Mouse (Mus musculus) erythroblast, embryonic 14.5 days (primary cell): ENCODE data around the gene Qrich1. TPM values are rescaled to one million over a fixed set of nuclear protein-coding genes. Genes with fewer than 3 reads are reported as not detected.
A peak's percentile ranks its signal among the peaks of the same experiment; 100 is the strongest.

ENCODE experiments used
- H3K27me3 ChIP-seq: 2 replicates; pipeline ENCODE4 v1.6.1; 2012; ENCODE audit warnings: inconsistent platforms; ENCODE audit not compliant: control insufficient read depth
- H3K36me3 ChIP-seq: 2 replicates; pipeline ENCODE4 v1.6.1; 2012; ENCODE audit warnings: mild to moderate bottlenecking, inconsistent platforms; ENCODE audit not compliant: control insufficient read depth
- H3K4me1 ChIP-seq: 2 replicates; pipeline ENCODE4 v1.6.1; 2012; ENCODE audit warnings: inconsistent platforms; ENCODE audit not compliant: control insufficient read depth
- H3K4me3 ChIP-seq: replicated peaks from 2 replicates; pipeline ENCODE3; 2012; ENCODE audit warnings: moderate library complexity, mild to moderate bottlenecking, inconsistent platforms
- H3K9me3 ChIP-seq: 2 replicates; pipeline ENCODE4 v1.6.1; 2012; ENCODE audit warnings: low read length, inconsistent platforms, mixed read lengths; ENCODE audit not compliant: control insufficient read depth
- GATA1 ChIP-seq: IDR thresholded peaks from 2 replicates; pipeline ENCODE4 v1.6.1; 2012; ENCODE audit warnings: low read length, inconsistent platforms, mixed read lengths
- TAL1 ChIP-seq: IDR thresholded peaks from 3 replicates; pipeline ENCODE4 v1.6.1; 2012; ENCODE audit warnings: low read length, inconsistent platforms, mixed read lengths
- polyA plus RNA-seq: library from polyadenylated mRNA; stranded (reverse); fragments of >175 nt; gene quantifications from 2 replicates; pipeline ENCODE4 v1.2.3, GENCODE M21; 2012

The Qrich1 gene
- polyA plus RNA-seq, 1 experiment, result 3.5 TPM

DNA sequence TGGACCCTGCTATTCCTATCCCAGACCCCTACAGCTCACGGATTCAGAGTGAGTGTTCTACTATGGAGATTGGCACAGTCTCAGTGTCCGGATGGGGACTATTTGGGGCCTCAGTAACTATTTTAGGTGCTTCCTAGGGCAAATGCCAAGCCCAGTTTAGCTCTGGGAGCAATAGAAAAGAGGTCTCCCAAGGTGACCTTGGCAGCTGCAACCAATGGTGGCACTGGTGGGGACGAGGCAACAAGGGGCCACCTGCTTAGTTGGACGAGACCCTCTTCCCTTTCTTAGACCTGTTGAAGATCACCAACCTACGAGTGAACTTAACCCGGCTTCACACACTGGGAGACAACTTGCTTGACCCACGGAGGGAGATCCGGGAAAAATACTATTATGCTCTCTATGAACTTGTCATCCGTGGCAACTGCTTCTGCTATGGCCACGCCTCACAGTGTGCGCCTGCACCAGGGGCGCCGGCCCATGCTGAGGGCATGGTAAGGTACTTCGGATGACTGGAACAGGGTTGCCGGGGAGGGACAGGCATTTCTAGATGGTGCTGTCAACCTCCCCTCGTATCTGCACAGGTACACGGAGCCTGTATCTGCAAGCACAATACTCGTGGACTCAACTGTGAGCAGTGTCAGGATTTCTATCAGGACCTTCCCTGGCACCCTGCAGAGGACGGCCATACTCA, 34.9 kb upstream of the Qrich1 start:
- TF ChIP-seq GATA1 (no peak), TAL1 (no peak)
- H3K27me3 ChIP-seq, result peaks cover 25% of the 10 kb centered on the region
- H3K4me3 ChIP-seq, result no peak overlapping the region
- peaks cover 13% of the 10 kb centered on the region; the same call in 1 of the 2 replicates for H3K36me3 ChIP-seq
- H3K9me3 ChIP-seq, result no peaks in the 10 kb centered on the region
- H3K4me1 ChIP-seq, result peaks cover 17% of the 10 kb centered on the region

DNA sequence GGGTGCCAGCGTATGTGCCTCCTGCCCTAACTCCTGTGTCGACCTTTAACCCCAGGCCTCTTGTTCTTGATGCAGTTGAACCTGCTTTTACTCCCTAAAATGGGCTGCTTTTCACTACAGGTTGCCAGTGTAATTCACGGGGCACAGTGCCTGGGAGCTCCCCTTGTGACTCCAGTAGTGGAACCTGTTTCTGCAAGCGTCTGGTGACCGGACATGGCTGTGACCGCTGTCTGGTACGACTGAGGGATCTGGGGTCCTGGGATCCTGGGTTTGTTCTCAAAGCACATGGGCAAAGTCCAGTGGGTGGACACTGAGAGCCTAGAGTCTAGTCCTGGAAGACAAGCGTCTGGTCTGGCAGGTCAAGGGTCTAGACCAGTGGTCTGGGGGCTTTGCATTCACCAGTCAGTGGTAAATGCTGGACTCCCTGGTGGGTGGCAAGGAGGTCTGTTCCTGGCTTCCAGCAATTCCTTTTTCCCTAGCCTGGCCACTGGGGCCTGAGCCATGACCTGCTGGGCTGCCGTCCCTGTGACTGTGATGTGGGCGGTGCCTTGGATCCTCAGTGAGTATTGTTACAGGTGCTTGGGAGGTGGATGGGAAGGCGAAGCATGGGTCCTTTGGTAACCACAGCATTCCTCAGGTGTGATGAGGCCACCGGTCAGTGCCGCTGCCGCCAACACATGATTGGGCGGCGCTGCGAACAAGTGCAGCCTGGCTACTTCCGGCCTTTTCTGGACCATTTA, 33.4 kb upstream of the Qrich1 start:
- peaks cover 18% of the 10 kb centered on the region for H3K27me3 ChIP-seq
- H3K4me3 ChIP-seq, result no peak overlapping the region
- H3K4me1 ChIP-seq, result peaks cover 17% of the 10 kb centered on the region
- no peaks in the 10 kb centered on the region for H3K9me3 ChIP-seq
- no peak for TF ChIP-seq TAL1
- TF ChIP-seq GATA1, result no peak
- H3K36me3 ChIP-seq, result peaks cover 19% of the 10 kb centered on the region

DNA sequence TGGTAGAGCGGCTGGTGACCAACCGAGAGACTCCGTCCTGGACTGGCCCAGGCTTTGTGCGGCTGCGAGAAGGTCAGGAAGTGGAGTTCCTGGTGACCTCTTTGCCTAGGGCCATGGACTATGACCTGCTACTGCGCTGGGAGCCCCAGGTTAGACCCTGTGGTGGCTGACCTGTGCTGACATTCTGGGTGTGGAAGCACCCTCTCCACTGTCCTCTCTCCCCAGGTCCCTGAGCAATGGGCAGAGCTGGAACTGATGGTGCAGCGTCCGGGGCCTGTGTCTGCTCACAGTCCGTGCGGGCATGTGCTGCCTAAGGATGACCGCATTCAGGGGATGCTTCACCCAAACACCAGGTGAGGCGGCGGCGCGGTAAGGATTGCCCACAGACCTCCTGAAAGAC, 32.6 kb upstream of the Qrich1 start:
- no peak for TF ChIP-seq GATA1
- TF ChIP-seq TAL1, result no peak
- Histone ChIP-seq H3K27me3 (peaks cover 11% of the 10 kb centered on the region), H3K9me3 (no peaks in the 10 kb centered on the region), H3K36me3 (peaks cover 24% of the 10 kb centered on the region), H3K4me1 (peaks cover 12% of the 10 kb centered on the region), H3K4me3 (no peak overlapping the region)

DNA sequence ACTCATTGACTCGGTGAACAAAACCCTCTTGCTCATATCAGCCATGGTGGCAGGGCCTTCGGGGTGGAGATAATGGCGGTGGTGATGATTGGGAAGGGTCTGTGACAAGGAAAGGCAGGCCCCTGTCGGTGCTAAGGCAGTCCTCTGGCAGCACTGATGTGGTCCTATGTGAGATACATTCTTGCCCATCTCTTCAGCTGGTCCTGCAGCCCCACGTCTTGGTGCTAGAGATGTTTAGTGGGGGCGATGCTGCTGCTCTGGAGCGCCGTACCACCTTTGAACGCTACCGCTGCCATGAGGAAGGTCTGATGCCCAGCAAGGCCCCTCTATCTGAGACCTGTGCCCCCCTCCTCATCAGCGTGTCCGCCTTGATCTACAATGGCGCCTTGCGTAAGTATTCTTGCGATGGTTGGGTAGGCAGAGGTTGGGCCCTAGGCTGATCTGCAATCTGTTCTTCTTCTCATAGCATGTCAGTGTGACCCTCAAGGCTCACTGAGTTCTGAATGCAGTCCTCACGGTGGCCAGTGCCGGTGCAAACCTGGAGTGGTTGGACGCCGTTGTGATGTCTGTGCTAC, 31.2 kb upstream of the Qrich1 start:
- peaks cover 9% of the 10 kb centered on the region for H3K4me1 ChIP-seq
- no peaks in the 10 kb centered on the region; the same call in 1 of the 2 replicates for H3K27me3 ChIP-seq
- TF ChIP-seq GATA1, result no peak
- no peak for TF ChIP-seq TAL1

DNA sequence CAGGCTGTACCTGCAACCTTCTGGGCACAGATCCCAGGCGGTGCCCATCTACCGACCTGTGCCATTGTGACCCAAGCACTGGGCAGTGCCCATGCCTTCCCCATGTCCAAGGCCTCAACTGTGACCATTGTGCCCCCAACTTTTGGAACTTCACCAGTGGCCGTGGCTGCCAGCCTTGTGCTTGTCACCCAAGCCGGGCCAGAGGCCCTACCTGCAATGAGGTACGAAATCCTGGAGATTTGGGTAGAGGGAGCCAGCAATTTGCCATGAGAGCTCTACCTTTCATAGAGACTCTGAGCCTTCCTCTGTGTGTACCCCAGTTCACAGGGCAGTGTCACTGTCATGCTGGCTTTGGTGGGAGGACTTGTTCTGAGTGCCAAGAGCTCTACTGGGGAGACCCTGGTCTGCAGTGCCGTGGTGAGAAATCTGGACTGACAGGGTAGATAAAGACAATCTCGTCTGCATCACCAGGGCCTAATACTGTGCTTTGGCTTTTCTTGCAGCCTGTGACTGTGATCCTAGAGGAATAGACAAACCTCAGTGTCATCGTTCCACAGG, 29.6 kb upstream of the Qrich1 start:
- Histone ChIP-seq H3K4me1 (peaks cover 17% of the 10 kb centered on the region), H3K4me3 (no peak overlapping the region), H3K36me3 (peaks cover 25% of the 10 kb centered on the region), H3K9me3 (no peaks in the 10 kb centered on the region), H3K27me3 (no peaks in the 10 kb centered on the region; the same call in 1 of the 2 replicates)
- TF ChIP-seq TAL1 (no peak), GATA1 (no peak)

More for the DNA sequence above, 31.2 kb upstream of the Qrich1 start:
- peaks cover 24% of the 10 kb centered on the region for H3K36me3 ChIP-seq
- no peaks in the 10 kb centered on the region for H3K9me3 ChIP-seq
- H3K4me3 ChIP-seq, result no peak overlapping the region

DNA sequence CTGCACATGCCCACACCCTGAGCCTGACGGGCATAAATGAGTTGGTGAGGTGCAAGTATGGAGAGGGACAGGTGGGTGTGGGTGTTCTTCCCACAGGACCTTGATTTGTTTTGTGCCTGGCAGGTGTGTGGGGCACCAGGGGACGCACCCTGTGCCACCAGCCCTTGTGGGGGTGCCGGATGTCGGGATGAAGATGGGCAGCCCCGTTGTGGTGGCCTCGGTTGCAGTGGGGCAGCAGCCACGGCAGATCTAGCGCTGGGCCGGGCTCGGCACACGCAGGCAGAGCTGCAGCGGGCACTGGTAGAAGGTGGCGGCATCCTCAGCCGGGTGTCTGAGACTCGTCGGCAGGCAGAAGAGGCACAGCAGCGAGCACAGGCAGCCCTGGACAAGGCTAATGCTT, 28.2 kb upstream of the Qrich1 start:
- Histone ChIP-seq H3K27me3 (no peaks in the 10 kb centered on the region; the same call in 1 of the 2 replicates), H3K4me3 (no peak overlapping the region), H3K4me1 (peaks cover 27% of the 10 kb centered on the region), H3K36me3 (peaks cover 37% of the 10 kb centered on the region), H3K9me3 (no peaks in the 10 kb centered on the region)
- TF ChIP-seq GATA1, result no peak
- TF ChIP-seq TAL1, result no peak

DNA sequence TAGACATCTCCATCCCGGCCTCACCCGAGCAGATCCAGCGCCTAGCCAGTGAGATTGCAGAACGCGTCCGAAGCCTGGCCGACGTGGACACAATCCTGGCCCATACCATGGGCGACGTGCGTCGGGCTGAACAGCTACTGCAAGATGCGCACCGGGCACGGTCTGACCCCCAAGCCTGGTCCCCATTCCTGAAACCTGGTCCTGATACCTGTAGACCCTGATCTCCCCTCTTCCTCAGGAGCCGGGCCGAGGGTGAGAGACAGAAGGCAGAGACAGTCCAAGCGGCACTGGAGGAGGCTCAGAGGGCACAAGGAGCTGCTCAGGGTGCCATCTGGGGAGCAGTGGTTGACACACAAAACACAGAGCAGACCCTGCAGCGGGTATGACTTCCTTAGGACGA, 27.4 kb upstream of the Qrich1 start:
- peaks cover 41% of the 10 kb centered on the region for H3K36me3 ChIP-seq
- no peaks in the 10 kb centered on the region for H3K9me3 ChIP-seq
- TF ChIP-seq TAL1, result no peak
- TF ChIP-seq GATA1, result no peak
- no peak overlapping the region for H3K4me3 ChIP-seq
- no peaks in the 10 kb centered on the region for H3K27me3 ChIP-seq
- peaks cover 27% of the 10 kb centered on the region for H3K4me1 ChIP-seq

DNA sequence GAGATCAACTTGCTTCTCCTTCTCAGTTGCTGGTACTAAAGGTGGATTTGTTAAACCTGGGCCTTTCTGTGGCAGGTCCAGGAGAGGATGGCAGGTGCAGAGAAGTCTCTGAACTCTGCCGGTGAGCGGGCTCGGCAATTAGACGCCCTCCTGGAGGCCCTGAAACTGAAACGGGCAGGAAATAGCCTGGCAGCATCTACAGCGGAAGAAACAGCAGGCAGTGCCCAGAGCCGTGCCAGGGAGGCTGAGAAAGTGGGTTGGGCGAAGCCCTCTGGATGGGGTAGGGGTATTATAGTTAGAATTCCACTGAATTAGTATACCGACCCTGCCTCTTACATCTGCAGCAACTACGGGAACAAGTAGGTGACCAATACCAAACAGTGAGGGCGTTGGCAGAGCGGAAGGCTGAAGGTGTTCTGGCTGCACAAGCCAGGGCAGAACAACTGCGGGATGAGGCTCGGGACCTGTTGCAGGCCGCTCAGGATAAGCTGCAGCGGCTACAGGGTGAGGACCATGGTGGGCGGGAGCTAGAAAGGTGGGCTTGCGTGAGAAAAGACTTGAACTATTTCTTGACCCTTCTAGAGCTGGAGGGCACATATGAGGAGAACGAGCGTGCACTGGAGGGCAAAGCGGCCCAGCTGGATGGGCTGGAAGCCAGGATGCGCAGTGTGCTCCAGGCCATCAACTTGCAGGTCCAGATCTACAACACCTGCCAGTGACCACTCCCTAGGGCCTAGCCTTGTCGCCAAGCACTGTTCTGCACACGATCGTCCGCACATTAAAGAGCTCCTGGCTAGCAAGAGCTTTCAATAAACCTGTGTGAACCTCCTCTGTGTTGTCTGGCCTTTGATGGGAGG, 26.7 kb upstream of the Qrich1 start:
- peaks cover 49% of the 10 kb centered on the region for H3K36me3 ChIP-seq
- H3K4me1 ChIP-seq, result peaks cover 27% of the 10 kb centered on the region
- TF ChIP-seq GATA1, result no peak
- no peak for TF ChIP-seq TAL1
- H3K9me3 ChIP-seq, result no peaks in the 10 kb centered on the region
- H3K27me3 ChIP-seq, result no peaks in the 10 kb centered on the region
- peak overlapping the region; percentile 90 for H3K4me3 ChIP-seq
